In genomic region chr3:41082885-41083789, GRCm38 (mm10) we compare ENCODE assay signal across 8 mouse cellular contexts. TPM values are rescaled to one million over a fixed set of nuclear protein-coding genes. Genes with fewer than 3 reads are reported as not detected.
DNase-seq lines count a peak whose midpoint lies in the region; ATAC-seq lines count a peak whose summit lies in the region.

Gene Pgrmc2 (minus strand): TSS chr3:41083046.

- peak within 1 kb of the TSS; percentile 85 for H3K9ac ChIP-seq in lung, embryonic 16.5 days (ENCODE audit: low read length)

- peak; percentile 95 for ATAC-seq in hematopoietic stem cell, adult 5-6 weeks (replicated peaks in 1 of 2; ENCODE audit: insufficient read depth in 1 of 2, low FRiP score in 2 of 2, low TSS enrichment in 1 of 2, low read depth in 1 of 2, poor library complexity in 2 of 2, severe bottlenecking in 2 of 2)
- peak; percentile 97 for ATAC-seq in lung, embryonic 16.5 days (ENCODE audit: low read depth)

- peak within 1 kb of the TSS; percentile 88 for H3K4me3 ChIP-seq in lung, embryonic 16.5 days (ENCODE audit: low read length)

- peaks cover 9% of the 10 kb centered on the region for H3K4me1 ChIP-seq in lung, embryonic 16.5 days (replicated peaks; ENCODE audit: control insufficient read depth, insufficient read depth, low read length)

- under 1% methylated on average over 90 of the region's 95 CpGs for WGBS in lung, embryonic 16.5 days

- H3K27me3 ChIP-seq in lung, embryonic 16.5 days (ENCODE audit: control insufficient read depth, insufficient read depth, low read depth, low read length): no peaks in the 10 kb centered on the region

- peak; percentile 94 for DNase-seq in MEL-GATA-1-ER (ENCODE audit: extremely low read depth, low read depth)
- peak; percentile 98 for DNase-seq in cerebellum, adult 8-10 months
- DNase-seq in forelimb bud, embryonic 11.5 days (ENCODE audit: low read depth, low spot score): peak; percentile 98
- DNase-seq in layer of hippocampus, adult 9-10 months (ENCODE audit: low spot score): peak; percentile 93
- peak; percentile 96 for DNase-seq in ovary, postnatal 10 days (ENCODE audit: low spot score)
- DNase-seq in thymus, postnatal 10 days (ENCODE audit: low spot score in 2 of 2): peak; percentile 97 to 98

- peak within 1 kb of the TSS; percentile 92 for H3K4me2 ChIP-seq in lung, embryonic 16.5 days (ENCODE audit: low read depth, low read length)

- no peaks in the 10 kb centered on the region for H3K9me3 ChIP-seq in lung, embryonic 16.5 days (ENCODE audit: control insufficient read depth, low read length)

- peak within 1 kb of the TSS; percentile 87 for H3K27ac ChIP-seq in lung, embryonic 16.5 days (ENCODE audit: low read length)

- no peaks in the 10 kb centered on the region for H3K36me3 ChIP-seq in lung, embryonic 16.5 days (ENCODE audit: control insufficient read depth, insufficient read depth, low read length)

RNA-seq across cellular contexts. Expression of gene Pgrmc2, which starts in this region (rescaled TPM):
- total RNA-seq in hematopoietic stem cell, adult 5-6 weeks (2017): 16.5 and 17.0 TPM in 2 replicates
- polyA plus RNA-seq in lung, embryonic 16.5 days (2015; fragmentation: Nextera tagmentation; extraction: Ambion mirVana): 24.0 and 24.8 TPM in 2 replicates

Comparison
In these comparisons a context has a peak if more than half of its experiments do, and no peak if none do; other contexts are left out.
1. Peak in every context shown above with its lines: DNase-seq, ATAC-seq, H3K4me3 ChIP-seq and H3K27ac ChIP-seq.